Mouse (Mus musculus) small intestine, adult 2 months (tissue): ENCODE data around the gene Pds5b.

Experiments used
- CTCF ChIP-seq: fragments of 200-500 bp; IDR thresholded peaks from 2 replicates; pipeline ENCODE4 v1.5.1; 2012; ENCODE audit warnings: low read depth, mild to moderate bottlenecking, control low read depth, inconsistent platforms, low read length, moderate library complexity, mixed read lengths; ENCODE audit not compliant: insufficient replicate concordance, insufficient read length; ENCODE audit errors: extremely low read depth
- POLR2A ChIP-seq: fragments of 200-500 bp; IDR thresholded peaks from 2 replicates; pipeline ENCODE4 v1.6.1; 2012; ENCODE audit warnings: low read depth, mild to moderate bottlenecking, control low read depth, inconsistent platforms, low read length, moderate library complexity

GRCm38 (mm10) chr5:150814111-150814990 is 140.8 kb downstream of the Pds5b start:
- TF ChIP-seq POLR2A (no peak), CTCF (no peak)
